Mouse (Mus musculus) gastrocnemius, postnatal 25 days (tissue): ENCODE measurements around the gene Shld2. TPM values are rescaled to one million over a fixed set of nuclear protein-coding genes. Genes with fewer than 3 reads are reported as not detected.

Source experiments
- DNase-seq: peaks from one replicate; pipeline ENCODE4 v3.0.0; 2022
- long read RNA-seq, 2 experiments: library from polyadenylated mRNA; stranded (forward); transcript quantifications; one replicate each; pipeline ENCODE4 v2.0.0; 2021
- total RNA-seq, 2 experiments: library from RNA; stranded (reverse); gene quantifications; 1 replicate in 1 of 2; 2 replicates in 1 of 2; pipeline ENCODE4 v1.2.3; 2021

The Shld2 gene
- total RNA-seq: 1 to 10 TPM; 8.6 to 9.0 TPM
- long read RNA-seq, experiment 1, partial matches to known transcripts: 0 of 2 reads
- long read RNA-seq, experiment 1, other reads (novel, unspliced or antisense): 2 of 2 reads
- long read RNA-seq, experiment 2, partial matches to known transcripts: 1 of 11 reads
- long read RNA-seq, experiment 2, other reads (novel, unspliced or antisense): 10 of 11 reads

DNA sequence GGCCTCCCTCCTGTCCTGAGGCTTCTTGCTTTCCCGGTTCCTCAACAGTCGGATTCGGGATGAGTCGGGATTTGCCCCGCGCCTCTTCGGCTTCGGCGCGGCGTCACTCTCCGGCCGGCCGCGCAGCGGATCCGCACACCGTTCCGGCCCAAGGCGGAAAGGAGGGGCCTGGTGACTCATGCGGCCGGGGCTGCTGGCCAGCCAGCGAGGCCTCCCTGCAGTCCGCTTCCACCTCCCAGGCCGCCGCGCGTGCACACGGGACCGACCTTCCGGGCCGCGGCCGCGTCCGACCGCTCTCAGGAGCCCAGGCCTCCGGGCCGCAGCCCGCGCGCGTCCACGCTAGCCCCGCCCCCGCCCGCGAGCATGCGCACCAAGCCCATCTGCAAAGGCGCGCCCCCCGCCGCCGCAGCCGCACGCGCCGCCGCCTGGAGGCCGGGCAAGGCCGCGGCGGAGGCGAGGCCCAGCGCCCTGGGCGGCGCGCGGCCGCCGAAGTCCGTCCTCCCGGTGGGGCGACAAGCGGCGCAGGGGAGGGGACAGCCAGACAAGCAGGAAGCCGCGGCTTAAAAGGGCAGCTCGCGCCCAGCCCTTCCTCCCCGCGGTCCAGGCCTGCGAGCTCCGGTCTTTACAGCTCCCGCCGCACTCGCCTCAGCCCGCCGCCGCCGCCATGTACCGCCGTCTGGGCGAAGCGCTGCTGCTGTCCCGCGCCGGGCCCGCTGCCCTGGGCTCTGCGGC, at the start of gene Shld2, which contains the start of gene Glud1:
Gene Shld2 (minus strand): TSS at position 260 of the 732 bp plus-strand sequence.
Gene Glud1 (plus strand): TSS at position 494 of the 732 bp plus-strand sequence.
- DNase-seq: peak; percentile 98

DNA sequence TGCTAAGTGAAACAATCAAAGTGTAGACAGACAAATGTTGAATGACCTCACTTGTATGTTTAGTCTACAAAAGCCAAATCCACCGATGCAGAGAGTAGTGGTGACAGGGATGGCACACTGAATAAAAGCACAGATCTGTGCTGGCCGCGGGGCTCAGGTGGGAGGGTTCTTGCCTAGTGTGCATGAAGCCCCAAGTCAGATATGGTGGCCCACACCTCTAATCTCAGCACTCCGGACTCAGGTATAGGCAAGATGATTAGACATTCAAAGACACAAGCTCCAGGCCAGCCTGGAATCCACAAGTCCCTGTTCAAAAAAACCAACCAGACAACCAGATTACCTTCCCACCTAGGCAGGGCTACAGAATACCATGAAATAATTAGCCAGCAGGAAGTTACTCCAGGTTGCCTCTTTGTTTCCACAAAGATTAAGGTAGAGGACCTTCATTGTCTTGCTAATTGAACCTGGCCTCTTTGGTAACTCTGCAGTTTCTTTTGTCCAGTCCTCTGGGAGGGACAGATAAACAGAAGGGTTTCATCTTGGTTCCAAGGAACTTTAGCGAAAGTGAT, 49.5 kb upstream of the Shld2 start:
- DNase-seq: no peak

DNA sequence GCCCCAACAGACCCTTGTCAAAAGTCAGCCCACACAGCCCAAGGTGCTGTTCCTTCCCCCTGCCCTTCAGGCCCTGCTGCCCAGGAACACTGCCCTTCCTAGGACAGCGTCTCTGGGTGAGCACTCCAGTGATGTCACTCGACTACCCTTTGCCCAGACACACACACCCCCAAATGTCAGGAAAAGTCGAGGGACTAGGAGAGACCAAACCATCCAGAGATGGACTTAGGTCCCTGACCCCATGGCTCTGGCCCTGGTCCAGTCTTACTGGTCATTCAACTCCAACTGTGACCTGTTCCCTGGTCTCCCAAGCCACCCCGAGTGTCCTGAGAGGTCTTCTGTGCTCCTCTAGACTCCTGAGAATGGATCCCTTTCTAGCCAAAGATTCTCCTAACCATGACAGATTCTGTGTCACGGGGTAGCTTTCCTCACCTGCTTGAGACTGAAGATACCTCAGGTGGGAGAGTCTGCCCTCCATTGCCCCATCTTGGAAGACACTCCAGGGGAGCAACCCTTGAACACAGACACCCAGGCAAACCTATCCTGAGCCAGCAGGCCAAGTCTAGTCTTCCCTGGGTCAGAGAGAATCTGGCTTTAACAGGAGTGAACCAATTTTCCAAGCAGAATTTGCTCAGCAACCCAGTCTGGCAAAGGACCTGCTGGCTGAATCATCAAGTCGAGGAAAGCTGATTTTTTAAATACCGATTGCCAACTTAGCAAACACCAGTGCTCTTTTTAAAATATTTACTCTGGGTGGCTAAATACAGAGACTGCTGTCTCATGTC, 47.6 kb upstream of the Shld2 start:
- peak; percentile 25 for DNase-seq

GRCm38 (mm10) chr14:34355301-34355700, 45.0 kb upstream of the Shld2 start, which contains the start of gene Fam25c:
Gene Fam25c (minus strand): TSS chr14:34355433.
- no peak for DNase-seq

DNA sequence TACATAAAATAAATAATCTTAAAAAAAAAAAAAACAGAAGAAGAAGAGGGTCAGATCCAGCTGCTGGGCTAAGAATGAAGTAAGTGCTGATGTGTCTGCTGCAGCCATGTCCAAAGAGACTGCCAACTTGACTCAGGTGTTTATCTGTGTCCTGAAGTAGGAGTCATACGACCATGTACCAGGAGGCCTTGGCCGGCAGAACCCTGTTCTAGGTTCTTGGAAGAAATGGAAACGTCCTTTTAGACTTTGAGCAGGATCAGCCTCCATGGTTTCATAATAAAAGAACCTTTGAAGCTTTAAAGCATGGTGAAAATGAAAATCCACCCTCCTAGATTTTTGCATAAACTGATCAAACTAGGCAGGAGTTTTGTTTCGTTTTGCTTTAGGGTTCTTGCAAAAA, 44.2 kb upstream of the Shld2 start:
- DNase-seq: no peak

DNA sequence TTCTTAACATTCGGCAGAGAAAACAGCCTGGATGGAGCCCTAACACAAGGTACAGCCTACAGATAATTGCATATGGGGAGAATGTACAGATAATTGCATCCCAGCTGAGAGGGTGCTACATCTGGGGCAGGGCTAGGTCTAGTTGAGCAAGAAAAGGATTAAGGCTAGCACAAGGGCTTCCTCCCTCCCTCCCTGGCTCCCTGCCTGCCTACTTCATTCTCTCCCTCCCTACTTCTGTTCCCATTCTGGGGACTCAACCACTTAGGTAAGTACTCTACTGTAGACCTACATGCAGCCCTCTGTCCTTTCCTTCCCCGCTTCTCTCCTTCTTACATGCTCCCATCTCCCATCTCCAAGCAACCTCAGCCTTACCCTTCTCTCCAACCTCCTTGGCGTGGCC, 43.0 kb upstream of the Shld2 start:
- no peak for DNase-seq

GRCm38 (mm10) chr14:34352523-34352922, 42.2 kb upstream of the Shld2 start:
- no peak for DNase-seq

DNA sequence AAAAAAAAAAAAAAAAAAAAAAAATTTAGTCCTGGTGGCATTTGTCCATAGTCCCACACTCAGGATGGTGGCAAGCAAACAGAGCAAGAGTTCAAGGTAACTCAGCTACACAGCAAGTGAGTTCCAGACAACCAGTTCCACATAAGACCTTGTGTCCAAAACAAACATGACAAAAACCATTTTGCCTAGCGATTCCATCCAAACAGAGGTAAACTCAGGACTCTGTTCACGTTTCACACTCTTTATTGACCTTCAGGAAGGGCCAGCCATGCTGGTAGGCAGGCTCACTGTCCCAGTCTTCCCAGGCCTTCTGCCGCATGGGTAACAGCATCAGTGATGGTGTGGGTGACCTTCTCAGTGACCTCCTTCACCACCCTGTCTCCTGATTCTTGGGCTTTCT, 41.4 kb upstream of the Shld2 start:
- DNase-seq: no peak

GRCm38 (mm10) chr14:34349007-34349406, 38.7 kb upstream of the Shld2 start:
- peak; percentile 18 for DNase-seq

- DNase-seq: no peak
Observed at GRCm38 (mm10) chr14:34348301-34348700, 38.0 kb upstream of the Shld2 start.

DNA sequence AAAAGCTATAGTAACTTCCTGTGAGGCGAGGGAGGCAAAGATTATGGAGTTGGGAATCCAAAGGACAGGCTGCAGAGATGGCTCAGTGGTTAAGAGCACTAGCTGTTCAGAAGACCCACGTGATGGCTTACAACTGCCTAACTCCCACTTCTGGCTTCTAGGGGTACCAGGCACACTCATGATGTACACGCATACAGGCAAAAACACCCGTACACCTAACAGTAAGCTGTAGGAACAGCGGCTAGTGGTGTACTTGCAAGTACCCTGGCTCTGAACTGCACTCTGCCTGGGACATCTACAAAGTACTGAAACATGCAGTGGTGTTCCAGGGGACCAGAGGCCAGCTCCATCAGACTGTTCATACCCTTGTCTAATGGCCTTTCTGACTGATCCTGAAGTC, 36.8 kb upstream of the Shld2 start:
- DNase-seq: no peak

DNA sequence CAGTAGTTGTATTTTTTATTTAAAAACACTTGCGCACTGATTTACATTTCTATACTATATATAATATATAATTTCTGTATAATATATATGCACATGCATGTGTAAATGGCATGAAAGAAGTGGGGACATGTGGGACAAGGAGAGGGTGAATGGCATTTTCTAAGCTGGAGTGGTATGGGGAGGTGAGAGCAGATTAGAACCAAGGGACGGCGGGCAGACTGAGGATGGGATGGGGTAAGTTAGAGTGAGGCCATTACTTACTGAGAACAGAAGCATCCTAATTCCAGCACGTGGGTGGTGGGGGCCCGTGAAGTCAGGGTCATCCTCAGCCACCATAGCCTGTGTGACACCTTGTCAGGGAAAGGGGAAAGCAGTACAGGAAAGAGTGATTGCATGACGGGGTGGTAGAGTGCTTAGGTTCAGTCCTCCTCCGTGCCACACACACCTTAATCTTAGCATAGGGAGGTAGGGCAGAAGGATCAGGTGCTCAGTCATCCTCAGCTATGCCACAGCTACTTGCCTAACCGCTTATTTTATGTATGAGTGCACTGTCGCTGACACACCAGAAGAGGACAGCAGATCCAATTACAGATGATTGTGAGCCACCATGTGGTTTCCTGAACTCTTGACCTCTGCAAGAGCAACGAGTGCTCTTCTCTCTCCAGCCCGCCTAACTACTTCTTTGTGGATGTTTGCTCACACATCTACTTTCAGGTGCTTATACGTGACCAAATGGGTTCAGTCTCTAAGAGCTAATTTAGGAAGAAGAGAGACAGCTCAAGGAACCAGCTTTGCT, 35.7 kb upstream of the Shld2 start:
- DNase-seq: no peak

- DNase-seq: no peak
Observed at GRCm38 (mm10) chr14:34344361-34344760, 34.1 kb upstream of the Shld2 start.

- no peak for DNase-seq
Observed at GRCm38 (mm10) chr14:34343078-34343477, 32.8 kb upstream of the Shld2 start.

- DNase-seq: no peak
Observed at GRCm38 (mm10) chr14:34341993-34342392, 31.7 kb upstream of the Shld2 start.

GRCm38 (mm10) chr14:34339446-34339845, 29.2 kb upstream of the Shld2 start:
- DNase-seq: no peak

GRCm38 (mm10) chr14:34332476-34332875, 22.2 kb upstream of the Shld2 start:
- DNase-seq: no peak

DNA sequence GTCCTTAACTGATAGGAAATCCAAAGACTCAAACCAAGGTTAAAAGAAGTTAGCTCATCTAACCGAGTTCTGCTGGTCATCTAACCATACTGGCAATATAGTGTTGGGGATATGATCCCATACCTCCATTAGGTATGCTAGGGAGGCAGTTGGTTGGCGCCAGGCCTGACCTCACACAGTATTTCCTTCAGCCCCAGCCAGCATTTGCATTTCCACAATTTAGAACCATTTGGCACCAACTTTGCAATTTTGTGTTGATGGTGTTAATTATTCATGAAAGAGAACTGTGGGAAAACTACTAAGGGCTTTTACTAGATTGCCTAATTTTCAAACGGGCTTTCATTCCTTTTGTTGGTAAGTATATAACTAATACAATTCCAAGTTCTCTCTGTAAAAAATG, 21.6 kb upstream of the Shld2 start:
- DNase-seq: no peak

- no peak for DNase-seq
Observed at GRCm38 (mm10) chr14:34330657-34331158, 20.4 kb upstream of the Shld2 start.

DNA sequence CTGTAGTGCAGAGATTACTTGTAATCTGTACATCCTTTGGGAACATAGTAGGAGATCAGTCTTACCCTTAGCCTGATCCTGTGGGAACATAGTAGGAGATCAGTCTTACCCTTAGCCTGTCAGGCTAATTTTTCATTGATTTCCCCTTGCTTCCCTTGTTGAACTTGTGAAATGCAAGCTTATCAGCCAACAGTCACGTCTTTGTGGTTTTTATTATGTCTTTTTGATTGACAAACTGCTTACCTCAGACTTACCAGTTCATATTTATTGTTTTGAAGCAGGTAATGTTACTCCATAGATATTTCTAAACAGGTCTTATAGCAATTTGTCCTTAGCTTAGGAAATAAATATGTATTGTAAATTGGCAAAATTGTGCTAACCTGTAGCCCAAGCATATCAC, 17.3 kb upstream of the Shld2 start:
- no peak for DNase-seq

- no peak for DNase-seq
Observed at GRCm38 (mm10) chr14:34326606-34327005, 16.3 kb upstream of the Shld2 start.
